Mouse (Mus musculus): ENCODE measurements around the gene Hoxd11. TPM values are rescaled to one million over a fixed set of nuclear protein-coding genes. Genes with fewer than 3 reads are reported as not detected.

Hoxd11 gene
- polyA plus RNA-seq (2016; fragmentation: Nextera tagmentation; extraction: Ambion mirVana), result not detected in 2 replicates

- Histone ChIP-seq H3K4me2 (replicated peaks) (no peak within 1 kb of the TSS), H3K4me3 (no peak within 1 kb of the TSS), H3K9ac (no peak within 1 kb of the TSS), H3K9me3 (replicated peaks) (no peaks in the 10 kb centered on the region), H3K27me3 (peaks cover 100% of the 10 kb centered on the region), H3K36me3 (no peaks in the 10 kb centered on the region), H3K4me1 (peaks cover 14% of the 10 kb centered on the region; the same call in 1 of the 2 replicates), H3K27ac (no peak within 1 kb of the TSS)
- no peak for ATAC-seq (ENCODE audit: low FRiP score)
- 1% methylated on average over 15 of the region's 15 CpGs for WGBS
These were observed at the start of gene Hoxd11 for GRCm38 (mm10) chr2:74678891-74679595. Hoxd11 (plus strand) TSS chr2:74679557.

- Histone ChIP-seq H3K36me3 (no peaks in the 10 kb centered on the region), H3K4me3 (no peak overlapping the region), H3K27ac (no peak overlapping the region), H3K4me1 (no peaks in the 10 kb centered on the region), H3K9me3 (replicated peaks) (no peaks in the 10 kb centered on the region), H3K27me3 (no peaks in the 10 kb centered on the region), H3K4me2 (replicated peaks) (no peak overlapping the region), H3K9ac (no peak overlapping the region)
- no peak for ATAC-seq (ENCODE audit: low FRiP score)
- 67% methylated on average over 4 of the region's 4 CpGs for WGBS
These were observed 43.9 kb upstream of the Hoxd11 start for GRCm38 (mm10) chr2:74635412-74635811.

- H3K4me1 ChIP-seq, result no peaks in the 10 kb centered on the region
- no peak overlapping the region for H3K27ac ChIP-seq
- ATAC-seq (ENCODE audit: low FRiP score), result no peak
- no peak overlapping the region for H3K4me2 ChIP-seq (replicated peaks)
- H3K4me3 ChIP-seq, result no peak overlapping the region
- 64% methylated on average over 5 of the region's 5 CpGs for WGBS
- no peaks in the 10 kb centered on the region for H3K9me3 ChIP-seq (replicated peaks)
- peaks cover 42% of the 10 kb centered on the region for H3K27me3 ChIP-seq
- H3K9ac ChIP-seq, result no peak overlapping the region
- no peaks in the 10 kb centered on the region for H3K36me3 ChIP-seq
These were observed 36.9 kb upstream of the Hoxd11 start for GRCm38 (mm10) chr2:74642431-74642830.

DNA sequence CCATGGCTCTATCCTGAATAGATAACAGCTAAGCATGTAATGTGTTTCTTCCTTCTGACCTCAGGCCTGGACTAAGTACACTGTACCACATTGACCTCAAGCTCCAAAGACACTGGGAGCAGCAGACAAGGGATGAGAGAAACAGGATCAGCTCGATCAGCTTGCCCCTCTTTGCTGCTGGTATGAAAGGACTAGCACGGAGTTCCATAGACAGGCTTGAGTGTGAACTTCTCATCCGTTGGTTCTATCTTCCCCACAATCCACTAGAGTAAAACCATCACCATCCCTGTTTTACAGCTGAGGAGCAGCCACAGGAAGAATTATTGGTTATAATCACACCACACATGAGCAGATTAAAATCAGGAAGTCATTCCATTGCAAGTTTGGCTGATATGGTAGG lies 33.7 kb upstream of the Hoxd11 start:
- peaks cover 73% of the 10 kb centered on the region for H3K27me3 ChIP-seq
- no peak overlapping the region for H3K9ac ChIP-seq
- H3K4me1 ChIP-seq, result 0 out of 2 replicates have a peak, but pooled peaks cover 2% of the 10 kb centered on the region
- WGBS, result 79% methylated on average over 3 of the region's 3 CpGs
- ATAC-seq (ENCODE audit: low FRiP score), result no peak
- H3K27ac ChIP-seq, result no peak overlapping the region
- no peak overlapping the region for H3K4me2 ChIP-seq (replicated peaks)
- no peaks in the 10 kb centered on the region for H3K9me3 ChIP-seq (replicated peaks)
- H3K36me3 ChIP-seq, result no peaks in the 10 kb centered on the region
- H3K4me3 ChIP-seq, result no peak overlapping the region

DNA sequence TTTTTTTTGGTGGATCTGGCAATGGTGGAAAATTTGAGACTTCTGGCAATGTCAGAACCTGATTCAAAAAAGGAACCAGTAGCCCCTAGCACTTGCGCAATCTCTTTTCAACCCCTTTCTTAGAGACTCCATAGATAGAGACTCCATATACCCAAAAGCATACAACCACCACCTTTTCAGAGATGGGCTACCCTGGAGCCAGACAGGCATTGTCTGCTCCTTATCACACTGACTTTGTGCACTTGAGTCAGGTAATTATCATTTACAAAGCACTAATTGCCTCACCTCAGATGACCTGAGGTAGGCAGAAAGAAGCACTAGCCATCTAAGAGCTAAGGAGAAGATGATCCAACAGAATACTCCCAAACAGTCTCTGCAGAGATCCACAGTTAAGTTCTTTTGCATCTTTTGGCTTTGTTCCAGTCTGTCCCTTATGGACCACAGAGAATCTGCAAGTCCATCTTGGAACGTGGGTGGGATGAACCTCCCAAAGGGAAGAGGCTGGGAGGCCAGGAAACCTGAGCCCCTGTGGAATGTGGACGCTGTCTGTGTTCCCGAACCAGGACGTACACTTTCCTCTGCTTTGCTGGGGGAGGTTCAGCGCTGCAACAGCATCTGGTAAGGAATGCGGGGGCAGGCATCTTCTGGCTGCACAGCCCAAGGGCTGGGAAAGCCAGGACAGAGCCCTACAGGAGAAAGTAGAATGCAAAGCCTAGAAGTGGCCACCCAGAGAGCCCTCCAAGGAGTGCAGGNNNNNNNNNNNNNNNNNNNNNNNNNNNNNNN lies 32.1 kb upstream of the Hoxd11 start:
- H3K27me3 ChIP-seq, result peaks cover 84% of the 10 kb centered on the region
- H3K9me3 ChIP-seq (replicated peaks), result no peaks in the 10 kb centered on the region
- no peaks in the 10 kb centered on the region for H3K36me3 ChIP-seq
- H3K4me2 ChIP-seq (replicated peaks), result no peak overlapping the region
- ATAC-seq (ENCODE audit: low FRiP score), result no peak
- no peak overlapping the region for H3K27ac ChIP-seq
- no peak overlapping the region for H3K9ac ChIP-seq
- 15% methylated on average over 7 of the region's 7 CpGs for WGBS
- H3K4me3 ChIP-seq, result no peak overlapping the region
- H3K4me1 ChIP-seq, result 0 out of 2 replicates have a peak, but pooled peaks cover 2% of the 10 kb centered on the region

- H3K9me3 ChIP-seq (replicated peaks), result no peaks in the 10 kb centered on the region; the same call in 1 of the 2 replicates
These were observed 26.4 kb upstream of the Hoxd11 start for GRCm38 (mm10) chr2:74652996-74653340.

GRCm38 (mm10) chr2:74653781-74654535 lies 25.4 kb upstream of the Hoxd11 start:
- Histone ChIP-seq H3K4me1 (peaks cover 9% of the 10 kb centered on the region), H3K36me3 (no peaks in the 10 kb centered on the region), H3K4me3 (no peak overlapping the region), H3K4me2 (replicated peaks) (peak overlapping the region; percentile 52; the same call in 1 of the 2 replicates), H3K27ac (no peak overlapping the region), H3K9ac (no peak overlapping the region), H3K27me3 (peaks cover 81% of the 10 kb centered on the region), H3K9me3 (replicated peaks) (no peaks in the 10 kb centered on the region; the same call in 1 of the 2 replicates)
- WGBS, result 12% methylated on average over 17 of the region's 17 CpGs
- ATAC-seq (ENCODE audit: low FRiP score), result no peak

More at GRCm38 (mm10) chr2:74652996-74653340, 26.4 kb upstream of the Hoxd11 start:
- WGBS, result 36% methylated on average over 2 of the region's 2 CpGs
- no peak for ATAC-seq (ENCODE audit: low FRiP score)
- Histone ChIP-seq H3K9ac (no peak overlapping the region), H3K4me3 (no peak overlapping the region), H3K36me3 (no peaks in the 10 kb centered on the region), H3K4me2 (replicated peaks) (no peak overlapping the region), H3K4me1 (peaks cover 11% of the 10 kb centered on the region), H3K27ac (no peak overlapping the region), H3K27me3 (peaks cover 82% of the 10 kb centered on the region)

GRCm38 (mm10) chr2:74654743-74655419 lies 24.5 kb upstream of the Hoxd11 start:
- 4% methylated on average over 20 of the region's 20 CpGs for WGBS
- H3K27me3 ChIP-seq, result peaks cover 77% of the 10 kb centered on the region
- no peaks in the 10 kb centered on the region; the same call in 1 of the 2 replicates for H3K9me3 ChIP-seq (replicated peaks)
- H3K27ac ChIP-seq, result peak overlapping the region; percentile 57
- H3K9ac ChIP-seq, result peak overlapping the region; percentile 55; the same call in 1 of the 2 replicates
- peak overlapping the region; percentile 38 for H3K4me3 ChIP-seq
- peaks cover 9% of the 10 kb centered on the region for H3K4me1 ChIP-seq
- ATAC-seq (ENCODE audit: low FRiP score), result no peak
- H3K4me2 ChIP-seq (replicated peaks), result peak overlapping the region; percentile 52
- H3K36me3 ChIP-seq, result no peaks in the 10 kb centered on the region

GRCm38 (mm10) chr2:74655420-74655781 lies 24.0 kb upstream of the Hoxd11 start:
- Histone ChIP-seq H3K27me3 (peaks cover 77% of the 10 kb centered on the region), H3K4me1 (peaks cover 9% of the 10 kb centered on the region), H3K4me3 (peak overlapping the region; percentile 38), H3K9me3 (replicated peaks) (no peaks in the 10 kb centered on the region; the same call in 1 of the 2 replicates), H3K4me2 (replicated peaks) (peak overlapping the region; percentile 52), H3K27ac (peak overlapping the region; percentile 57), H3K36me3 (no peaks in the 10 kb centered on the region), H3K9ac (peak overlapping the region; percentile 55)
- under 1% methylated on average over 20 of the region's 47 CpGs for WGBS
- no peak for ATAC-seq (ENCODE audit: low FRiP score)

GRCm38 (mm10) chr2:74655821-74656631 lies 23.3 kb upstream of the Hoxd11 start:
- WGBS, result under 1% methylated on average over 67 of the region's 69 CpGs
- Histone ChIP-seq H3K4me3 (peak overlapping the region; percentile 38), H3K4me2 (replicated peaks) (peak overlapping the region; percentile 52), H3K27me3 (peaks cover 77% of the 10 kb centered on the region), H3K27ac (peak overlapping the region; percentile 57), H3K9ac (peak overlapping the region; percentile 55), H3K4me1 (peaks cover 9% of the 10 kb centered on the region), H3K36me3 (no peaks in the 10 kb centered on the region), H3K9me3 (replicated peaks) (no peaks in the 10 kb centered on the region; the same call in 1 of the 2 replicates)
- ATAC-seq (ENCODE audit: low FRiP score), result no peak

- Histone ChIP-seq H3K27ac (no peak overlapping the region), H3K9me3 (replicated peaks) (no peaks in the 10 kb centered on the region; the same call in 1 of the 2 replicates), H3K36me3 (no peaks in the 10 kb centered on the region), H3K27me3 (peaks cover 80% of the 10 kb centered on the region), H3K4me2 (replicated peaks) (no peak overlapping the region), H3K4me1 (peaks cover 9% of the 10 kb centered on the region), H3K9ac (no peak overlapping the region), H3K4me3 (peak overlapping the region; percentile 38; the same call in 1 of the 2 replicates)
- 5% methylated on average over 4 of the region's 4 CpGs for WGBS
- no peak for ATAC-seq (ENCODE audit: low FRiP score)
These were observed 22.7 kb upstream of the Hoxd11 start for GRCm38 (mm10) chr2:74656632-74657021.
